Mouse (Mus musculus): Measurements from ENCODE around the gene Cdh22. TPM values are rescaled to one million over a fixed set of nuclear protein-coding genes. Genes with fewer than 3 reads are reported as not detected.

Cdh22 gene
- total RNA-seq, 4 experiments from 2014 or later, result 1.8 to 3.5 (median 2.5) TPM

- DNase-seq, result no peak
These were observed 14.3 kb upstream of the Cdh22 start for GRCm38 (mm10) chr2:165248967-165249366.

- DNase-seq, result no peak
These were observed 11.7 kb upstream of the Cdh22 start for GRCm38 (mm10) chr2:165246349-165246748.

DNA sequence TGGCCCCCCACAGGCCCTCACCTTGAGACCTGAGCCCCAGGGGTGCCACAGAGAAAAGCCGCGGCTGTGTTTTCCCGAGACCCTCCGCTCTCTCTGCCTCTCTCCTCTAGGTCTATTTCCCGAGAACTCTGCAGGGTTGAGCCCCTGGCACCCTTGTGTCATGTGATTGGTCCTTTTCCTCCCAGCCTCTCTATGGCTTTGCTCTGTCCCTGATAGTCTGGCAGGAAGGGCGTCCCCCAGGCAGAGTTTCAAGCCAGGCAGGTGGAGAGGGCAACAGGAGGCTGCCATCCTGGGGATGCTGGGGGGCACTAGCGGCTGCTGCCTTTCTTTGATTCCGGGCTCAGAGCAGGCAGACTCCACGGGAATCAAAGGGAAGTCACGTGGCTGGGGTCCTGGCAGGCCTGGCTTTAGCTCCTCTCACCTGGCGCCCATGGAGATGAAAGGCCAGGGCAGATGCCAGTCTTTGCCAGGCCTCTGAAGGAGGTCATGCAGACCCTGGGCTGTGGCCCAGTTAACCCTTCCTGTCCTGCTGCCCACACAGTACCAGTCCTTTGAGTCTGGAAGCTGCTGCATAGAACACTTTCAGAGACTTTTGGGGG, 8.6 kb upstream of the Cdh22 start:
- no peak for DNase-seq

- DNase-seq, result no peak
These were observed 7.9 kb upstream of the Cdh22 start for GRCm38 (mm10) chr2:165242575-165242974.

DNA sequence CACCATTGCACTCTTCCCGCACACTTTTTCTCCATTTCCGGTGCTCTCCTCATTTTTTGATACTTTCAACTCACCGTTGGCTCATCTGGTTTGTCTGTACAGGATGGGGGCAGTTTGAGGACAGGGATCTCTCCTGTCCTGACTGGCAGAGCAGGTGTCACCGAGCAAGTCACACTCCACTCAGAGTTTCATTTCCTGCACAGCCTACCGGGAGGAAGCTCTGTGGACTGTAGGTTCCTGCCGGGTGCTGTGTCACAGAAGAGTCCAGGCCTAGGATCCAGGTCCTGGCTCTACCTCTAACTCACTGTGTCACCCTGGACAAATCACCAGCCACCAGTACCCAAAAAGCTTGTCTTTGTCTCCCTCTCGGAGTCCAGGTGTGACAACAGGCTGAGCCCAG, 7.1 kb upstream of the Cdh22 start:
- DNase-seq, result no peak

DNA sequence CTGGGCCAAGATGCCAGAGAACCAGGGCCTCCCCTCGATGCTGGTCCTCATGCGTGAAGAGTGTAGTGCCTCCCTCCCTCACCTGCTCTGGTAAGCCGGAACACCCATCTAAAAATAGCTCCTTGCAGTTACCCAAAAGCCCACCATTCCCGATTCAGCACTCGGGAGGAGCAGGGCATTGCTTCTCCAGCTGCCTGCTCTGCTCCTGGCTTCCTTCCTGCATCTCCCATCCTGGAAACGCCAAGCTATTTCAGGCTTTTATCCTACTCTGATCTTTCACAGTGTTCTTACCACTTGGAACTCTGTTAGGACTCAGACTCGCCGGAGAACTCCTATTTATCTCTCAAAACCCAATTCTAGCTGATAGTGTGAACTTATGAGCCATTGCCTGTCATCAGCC, 5.7 kb upstream of the Cdh22 start:
- no peak for DNase-seq

GRCm38 (mm10) chr2:165239533-165240144, 5.0 kb upstream of the Cdh22 start:
- DNase-seq, result no peak

DNA sequence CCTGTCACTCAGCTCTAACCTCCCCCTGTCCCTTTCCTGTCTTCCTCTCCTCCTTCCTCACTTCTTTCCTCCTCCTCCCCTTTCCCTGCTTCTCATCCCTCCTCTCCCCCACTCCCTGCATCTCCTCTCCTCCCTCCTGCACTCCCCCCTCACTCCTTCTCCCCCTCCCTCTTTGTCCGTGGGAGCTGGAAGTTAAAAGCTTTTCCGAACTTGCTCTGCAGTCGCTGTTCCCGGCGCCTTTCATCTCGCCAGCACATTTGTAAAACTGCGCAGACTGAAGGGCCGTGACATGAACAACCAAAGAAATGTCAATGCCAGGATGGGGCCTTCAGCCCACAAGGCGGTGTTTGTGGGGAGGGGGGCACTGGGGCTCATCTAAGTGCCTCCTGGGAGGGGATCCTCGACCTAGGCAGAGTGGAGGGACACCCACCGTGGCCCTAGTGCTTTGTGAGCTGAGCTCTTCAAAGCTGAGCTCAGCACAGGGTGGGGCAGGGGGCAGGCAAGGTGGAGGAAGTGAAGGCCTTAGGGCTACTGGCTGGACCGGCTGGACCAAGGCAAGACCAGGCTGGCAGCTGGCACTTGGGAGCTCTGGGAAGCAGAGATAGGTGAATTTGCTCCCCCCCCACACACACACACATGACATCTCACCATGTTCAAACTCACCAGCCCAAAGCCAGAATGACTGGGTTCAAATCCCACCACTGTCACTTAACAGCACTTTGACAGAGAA, 3.9 kb upstream of the Cdh22 start:
- peak; percentile 17 for DNase-seq

DNA sequence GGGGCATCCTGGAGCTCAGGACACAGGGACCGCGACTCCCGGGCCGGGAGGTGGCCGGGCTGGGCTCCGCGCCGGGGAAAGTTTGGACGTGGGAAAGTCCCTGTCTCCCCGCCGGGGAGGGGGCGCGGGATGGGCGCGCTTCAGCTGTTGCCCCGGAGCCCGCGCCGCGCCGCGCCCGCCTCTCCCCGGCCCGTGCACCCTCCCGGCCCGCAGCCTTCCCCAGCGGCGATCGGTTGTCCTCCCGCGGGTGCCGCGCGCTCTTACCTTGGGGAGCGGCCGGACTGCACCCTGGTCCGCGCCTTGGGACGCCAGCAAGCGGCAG, 401 bp downstream of the Cdh22 start:
- DNase-seq, result no peak

DNA sequence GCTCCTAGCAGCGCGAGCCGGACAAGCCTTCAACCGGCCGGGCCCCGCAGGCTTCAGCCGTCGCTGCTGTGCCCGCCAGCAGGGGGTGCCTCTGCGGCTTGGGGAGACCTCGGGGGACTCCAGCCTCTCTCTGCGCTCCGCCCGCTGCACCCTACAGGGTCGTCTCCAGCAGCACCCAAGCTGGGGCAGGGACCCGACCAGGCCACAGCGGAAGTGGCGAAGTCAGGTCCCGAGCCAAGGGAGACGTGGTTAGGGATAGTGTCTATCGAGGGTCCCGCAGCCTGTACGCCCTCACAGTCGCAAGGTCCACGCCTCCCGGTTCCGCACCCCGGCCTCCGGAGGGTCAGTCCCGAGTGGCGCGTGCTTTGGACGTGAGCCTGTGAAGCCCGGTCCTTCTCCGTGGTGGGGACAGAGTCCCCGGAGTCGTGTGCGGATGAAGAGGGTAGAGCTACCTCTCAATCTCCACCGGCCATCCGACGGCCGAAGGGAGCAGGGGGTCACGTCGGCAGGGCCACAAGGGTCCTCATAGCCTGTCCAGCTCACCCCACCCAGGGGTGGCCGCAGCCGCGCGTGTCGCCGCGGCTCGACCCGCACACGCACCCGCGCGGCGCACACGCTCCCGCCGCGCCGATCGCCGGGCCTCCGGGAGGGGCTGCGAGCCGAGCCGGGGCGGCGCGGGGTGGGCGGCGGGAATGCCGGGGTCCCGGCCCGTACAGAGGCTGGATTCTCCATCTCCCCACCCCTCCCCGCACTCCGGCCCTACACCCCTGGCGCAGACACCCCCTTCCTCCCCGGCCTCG, 962 bp downstream of the Cdh22 start:
- DNase-seq, result peak; percentile 24

- no peak for DNase-seq
These were observed 5.6 kb downstream of the Cdh22 start for GRCm38 (mm10) chr2:165229050-165229449.

GRCm38 (mm10) chr2:165223837-165224236, 10.8 kb downstream of the Cdh22 start:
- no peak for DNase-seq

DNA sequence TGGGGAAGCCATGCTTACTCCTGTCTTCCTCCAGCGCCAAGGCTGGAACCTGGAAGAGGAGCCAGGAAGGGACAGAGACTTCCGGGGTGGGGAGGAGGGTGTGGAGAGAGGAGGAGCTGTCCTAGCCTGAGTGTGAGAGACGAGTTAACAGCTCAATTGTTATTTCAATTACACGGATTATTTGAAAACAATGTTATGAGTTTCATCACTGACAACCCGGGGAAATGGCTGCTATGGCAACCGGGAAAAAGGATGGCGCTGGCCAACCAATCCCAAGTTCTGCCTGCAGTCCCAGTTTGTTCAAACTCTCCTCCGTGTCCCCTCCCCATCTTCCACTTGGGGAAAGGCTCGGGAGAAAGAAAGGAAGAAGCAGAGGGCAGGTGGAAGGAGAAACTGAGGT, 12.7 kb downstream of the Cdh22 start:
- DNase-seq, result no peak

DNA sequence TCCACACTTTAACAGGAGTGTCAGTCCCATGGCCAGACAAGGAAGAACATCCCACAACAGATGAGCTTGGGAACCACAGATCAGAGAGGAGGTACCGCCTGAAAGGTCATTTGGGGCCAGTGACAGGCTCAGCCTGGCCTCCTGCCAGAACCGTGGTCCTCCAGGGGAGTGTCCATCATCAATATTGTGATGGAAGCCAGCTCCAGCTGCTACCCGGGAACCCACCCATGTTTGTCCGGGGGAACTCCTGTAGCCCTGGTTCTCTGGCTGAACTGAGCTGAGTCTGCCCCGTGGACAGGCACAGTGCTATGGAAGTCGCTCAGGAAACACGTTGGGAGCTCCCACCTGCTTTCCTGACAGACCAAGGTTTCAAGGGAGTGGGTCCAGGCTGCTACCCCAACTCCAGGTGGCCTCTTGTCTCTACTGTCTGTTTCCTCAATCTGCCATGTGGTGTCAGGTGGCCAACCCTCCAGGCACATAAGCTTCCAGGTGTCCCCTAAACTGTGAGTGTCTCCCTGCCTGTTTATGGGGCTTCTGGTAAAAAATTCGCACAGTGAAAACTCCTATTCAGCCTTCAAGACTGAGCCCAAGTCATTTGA, 14.2 kb downstream of the Cdh22 start:
- no peak for DNase-seq

GRCm38 (mm10) chr2:165218954-165219353, 15.7 kb downstream of the Cdh22 start:
- no peak for DNase-seq

GRCm38 (mm10) chr2:165217361-165218149, 17.1 kb downstream of the Cdh22 start:
- no peak for DNase-seq

- no peak for DNase-seq
These were observed 19.3 kb downstream of the Cdh22 start for GRCm38 (mm10) chr2:165215103-165215951.

DNA sequence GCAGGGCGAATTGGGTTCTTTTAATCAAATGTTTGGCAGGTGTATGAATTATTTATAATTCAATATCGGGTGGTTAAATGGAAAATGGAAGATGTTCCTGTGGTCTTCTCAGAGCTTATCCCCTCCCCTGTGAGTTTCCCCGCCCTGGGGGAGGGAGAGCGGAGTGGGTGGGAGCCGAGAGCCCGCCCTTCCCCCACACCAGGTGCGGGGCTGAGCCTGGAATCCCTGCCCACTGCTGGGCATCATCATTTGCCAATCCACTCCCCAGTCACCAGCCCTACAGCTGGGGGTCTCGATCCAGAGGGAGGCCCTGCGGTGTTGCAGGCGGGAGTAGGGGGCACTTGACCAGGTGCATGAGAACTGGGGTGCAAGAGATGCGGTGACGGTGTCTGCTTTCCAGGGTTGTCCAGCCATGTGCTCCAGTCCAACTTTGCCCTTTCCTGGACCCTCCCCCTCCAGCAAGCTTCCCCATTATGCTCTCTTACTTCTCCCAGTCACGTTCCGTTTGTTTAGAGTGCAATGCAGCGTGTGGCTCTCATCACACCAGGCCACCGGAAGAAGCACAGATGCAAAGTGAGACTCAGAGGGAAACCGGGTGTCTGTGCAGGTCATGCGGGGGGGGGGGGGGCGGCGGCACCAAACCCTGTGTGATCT, 23.1 kb downstream of the Cdh22 start:
- no peak for DNase-seq

GRCm38 (mm10) chr2:165210948-165211347, 23.7 kb downstream of the Cdh22 start:
- no peak for DNase-seq

- no peak for DNase-seq
These were observed 27.0 kb downstream of the Cdh22 start for GRCm38 (mm10) chr2:165207689-165208088.

DNA sequence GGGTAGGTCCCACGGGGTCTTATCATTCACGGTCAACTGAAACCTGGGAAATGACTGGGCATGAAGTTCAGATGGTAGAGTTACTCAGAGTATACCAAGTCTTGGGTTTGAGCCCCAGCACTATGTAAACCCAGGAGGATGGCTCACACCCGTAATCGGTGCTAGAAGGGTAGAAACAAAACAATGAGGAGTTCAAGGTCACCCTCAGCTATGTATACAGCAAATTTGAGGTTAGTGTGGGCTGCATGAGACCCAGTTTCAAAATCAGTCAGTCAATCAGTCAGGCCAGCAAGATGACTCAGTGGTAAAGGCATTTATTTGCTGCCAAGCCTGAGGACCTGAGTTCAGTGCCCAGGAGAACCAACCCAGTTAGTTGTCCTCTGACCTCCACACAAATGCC, 27.6 kb downstream of the Cdh22 start:
- DNase-seq, result no peak
